Mouse (Mus musculus) hindbrain, embryonic 16.5 days (tissue): ENCODE measurements at regions not wholly inside any gene's neighbourhood (a gene's known extent, or its start where the extent isn't known, plus 50 kb on each side); places are given as distances from the start of the nearest gene placed in this dataset.
A peak's percentile ranks its signal among the peaks of the same experiment; 100 is the strongest.

Experiments used
- ATAC-seq: fragments of 200-750 bp; cut with Nextera tagmentation; 2 replicates; pipeline ENCODE4 v1.8.0; 2017; ENCODE audit warnings: moderate TSS enrichment, moderate library complexity
- H3K27ac ChIP-seq: fragments of 300-500 bp; sonication (generic); 2 replicates; pipeline ENCODE4 v1.5.1; 2014; ENCODE audit warnings: low read depth, mild to moderate bottlenecking, control low read depth, low read length, moderate library complexity
- H3K27me3 ChIP-seq: fragments of 300-500 bp; sonication (generic); replicated peaks from 2 replicates; pipeline ENCODE4 v1.6.1; 2014; ENCODE audit warnings: low read length; ENCODE audit not compliant: control insufficient read depth, insufficient read depth
- H3K36me3 ChIP-seq: fragments of 300-500 bp; sonication (generic); 2 replicates; pipeline ENCODE4 v1.6.1; 2014; ENCODE audit warnings: mild to moderate bottlenecking, low read length, moderate library complexity, mixed read lengths; ENCODE audit not compliant: control insufficient read depth, insufficient read depth
- H3K4me1 ChIP-seq: fragments of 300-500 bp; sonication (generic); 2 replicates; pipeline ENCODE4 v1.6.1; 2014; ENCODE audit warnings: low read depth, low read length; ENCODE audit not compliant: control insufficient read depth, insufficient read depth
- H3K4me2 ChIP-seq: fragments of 300-500 bp; sonication (generic); 2 replicates; pipeline ENCODE4 v1.6.1; 2014; ENCODE audit warnings: mild to moderate bottlenecking, low read length, control low read depth, moderate library complexity
- H3K4me3 ChIP-seq: fragments of 300-500 bp; sonication (generic); 2 replicates; pipeline ENCODE4 v1.5.1; 2014; ENCODE audit warnings: mild to moderate bottlenecking, low read length, control low read depth, moderate library complexity
- H3K9ac ChIP-seq: fragments of 300-500 bp; sonication (generic); 2 replicates; pipeline ENCODE4 v1.6.1; 2014; ENCODE audit warnings: low read depth, mild to moderate bottlenecking, control low read depth, low read length, moderate library complexity
- H3K9me3 ChIP-seq: fragments of 300-500 bp; sonication (generic); 2 replicates; pipeline ENCODE4 v1.6.1; 2014; ENCODE audit warnings: mild to moderate bottlenecking, low read length, moderate library complexity; ENCODE audit not compliant: control insufficient read depth
- WGBS: fragments of 180-500 bp; shearing (Covaris S2); extraction: QIAGEN DNeasy Blood & Tissue Kit; methylation state at CpG from one replicate; pipeline ENCODE4 v1.1.7; 2014; 5-methylcytosine and 5-hydroxymethylcytosine counted together

DNA sequence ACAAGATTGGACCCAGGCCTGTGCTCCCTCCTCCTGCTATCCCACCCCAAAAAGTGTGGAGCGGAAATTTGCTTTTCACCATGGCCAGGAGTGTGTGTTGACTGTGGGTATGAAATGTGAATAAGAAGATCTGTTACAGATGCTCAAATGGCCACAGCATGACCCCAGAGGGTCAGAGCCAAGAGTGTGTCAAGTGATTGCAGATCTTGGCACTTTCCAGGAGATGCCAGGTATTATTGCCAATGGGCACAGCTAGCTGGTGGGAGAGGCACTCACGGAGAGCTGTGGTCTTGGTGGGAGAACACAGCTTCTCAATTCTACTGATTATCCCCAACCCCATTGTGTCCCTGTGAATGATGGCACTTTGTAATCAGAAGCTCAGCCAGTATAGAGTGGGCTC lies 62.7 kb downstream of the Smim20 start:
- WGBS: 75% methylated on average over 2 of the region's 2 CpGs
- ATAC-seq: no peak
- no peaks in the 10 kb centered on the region for H3K36me3 ChIP-seq

GRCm38 (mm10) chr5:53336704-53337103 lies 69.8 kb downstream of the Smim20 start:
- no peak for ATAC-seq
- WGBS: 81% methylated on average over 6 of the region's 6 CpGs
- H3K9me3 ChIP-seq: no peaks in the 10 kb centered on the region
- H3K4me3 ChIP-seq: no peak overlapping the region
- no peak overlapping the region for H3K9ac ChIP-seq
- no peaks in the 10 kb centered on the region for H3K36me3 ChIP-seq
- no peaks in the 10 kb centered on the region for H3K4me1 ChIP-seq
- no peak overlapping the region for H3K27ac ChIP-seq
- H3K4me2 ChIP-seq: no peak overlapping the region
- no peaks in the 10 kb centered on the region for H3K27me3 ChIP-seq

More for the DNA sequence above, 62.7 kb downstream of the Smim20 start:
- Histone ChIP-seq H3K4me1 (peaks cover 3% of the 10 kb centered on the region), H3K9ac (no peak overlapping the region), H3K4me2 (no peak overlapping the region), H3K9me3 (no peaks in the 10 kb centered on the region), H3K27ac (no peak overlapping the region), H3K27me3 (no peaks in the 10 kb centered on the region; the same call in 1 of the 2 replicates), H3K4me3 (no peak overlapping the region)

- Histone ChIP-seq H3K4me2 (no peak overlapping the region), H3K9ac (no peak overlapping the region), H3K27ac (no peak overlapping the region), H3K9me3 (no peaks in the 10 kb centered on the region), H3K27me3 (no peaks in the 10 kb centered on the region), H3K4me3 (no peak overlapping the region), H3K36me3 (no peaks in the 10 kb centered on the region), H3K4me1 (no peaks in the 10 kb centered on the region)
- ATAC-seq: no peak
- WGBS: 65% methylated on average over 3 of the region's 3 CpGs
Measured at GRCm38 (mm10) chr5:53337816-53338215, 70.9 kb downstream of the Smim20 start.

- WGBS: 97% methylated on average over 8 of the region's 8 CpGs
- no peak overlapping the region for H3K4me3 ChIP-seq
- H3K36me3 ChIP-seq: no peaks in the 10 kb centered on the region
- ATAC-seq: no peak
- H3K27me3 ChIP-seq: no peaks in the 10 kb centered on the region
- no peaks in the 10 kb centered on the region for H3K9me3 ChIP-seq
- no peak overlapping the region for H3K9ac ChIP-seq
- H3K4me1 ChIP-seq: peaks cover 4% of the 10 kb centered on the region
- H3K27ac ChIP-seq: no peak overlapping the region
- H3K4me2 ChIP-seq: no peak overlapping the region
Measured at GRCm38 (mm10) chr5:53345164-53345563, 78.3 kb downstream of the Smim20 start.

DNA sequence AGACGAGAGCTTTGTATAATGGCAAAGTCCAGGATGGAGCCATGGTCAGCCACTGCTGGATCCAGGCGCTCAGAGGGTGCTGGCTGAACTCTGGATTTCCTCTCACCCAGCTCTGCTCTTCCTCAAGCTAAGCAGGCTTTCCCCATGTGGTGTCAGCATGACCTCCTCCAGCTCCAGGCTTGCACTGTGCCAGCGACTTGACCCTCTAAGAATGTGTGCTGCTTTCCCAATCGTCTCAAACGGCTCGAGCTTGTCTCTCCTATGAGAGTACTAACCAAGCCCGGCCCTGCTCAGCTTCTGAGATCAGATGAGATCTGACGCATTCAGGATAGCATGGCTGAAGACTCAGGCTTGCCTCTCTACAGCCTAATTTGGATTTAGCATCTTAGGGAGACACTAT lies 79.1 kb downstream of the Smim20 start:
- H3K9me3 ChIP-seq: no peaks in the 10 kb centered on the region
- H3K27me3 ChIP-seq: no peaks in the 10 kb centered on the region
- no peaks in the 10 kb centered on the region for H3K36me3 ChIP-seq
- peaks cover 4% of the 10 kb centered on the region for H3K4me1 ChIP-seq
- H3K4me3 ChIP-seq: no peak overlapping the region
- WGBS: 73% methylated on average over 8 of the region's 8 CpGs
- ATAC-seq: no peak
- no peak overlapping the region for H3K9ac ChIP-seq
- H3K4me2 ChIP-seq: no peak overlapping the region
- H3K27ac ChIP-seq: no peak overlapping the region

DNA sequence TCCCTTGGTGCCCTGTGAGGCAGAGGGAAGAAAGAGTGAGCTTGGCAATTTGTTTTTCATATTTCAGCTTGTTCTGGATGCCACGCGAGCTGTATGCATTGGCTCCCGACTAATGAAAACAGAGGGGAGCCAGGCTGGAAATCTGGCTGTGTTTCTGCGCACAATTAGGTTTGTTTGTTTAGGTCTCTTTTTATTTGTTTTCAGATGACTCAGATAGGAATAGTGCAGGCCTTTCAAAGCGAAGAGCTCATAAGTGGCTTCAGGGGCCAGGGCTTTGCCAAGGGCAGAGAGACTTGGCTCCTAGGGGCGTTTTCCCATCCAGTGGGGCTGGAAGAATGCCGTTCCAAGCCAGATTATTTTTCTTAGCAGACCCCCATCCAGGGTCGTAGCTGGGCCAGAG lies 79.9 kb downstream of the Smim20 start:
- no peak overlapping the region for H3K9ac ChIP-seq
- peak; percentile 42; the same call in 1 of the 2 replicates for ATAC-seq
- H3K4me3 ChIP-seq: no peak overlapping the region
- no peaks in the 10 kb centered on the region for H3K9me3 ChIP-seq
- no peak overlapping the region for H3K4me2 ChIP-seq
- H3K4me1 ChIP-seq: peaks cover 4% of the 10 kb centered on the region
- WGBS: 56% methylated on average over 8 of the region's 8 CpGs
- no peaks in the 10 kb centered on the region for H3K36me3 ChIP-seq
- H3K27ac ChIP-seq: no peak overlapping the region
- H3K27me3 ChIP-seq: no peaks in the 10 kb centered on the region

- no peak overlapping the region for H3K4me3 ChIP-seq
- no peaks in the 10 kb centered on the region for H3K9me3 ChIP-seq
- no peak overlapping the region for H3K27ac ChIP-seq
- ATAC-seq: no peak
- H3K9ac ChIP-seq: no peak overlapping the region
- no peaks in the 10 kb centered on the region for H3K36me3 ChIP-seq
- 48% methylated on average over 4 of the region's 4 CpGs for WGBS
- no peaks in the 10 kb centered on the region for H3K4me1 ChIP-seq
- H3K27me3 ChIP-seq: no peaks in the 10 kb centered on the region
- no peak overlapping the region for H3K4me2 ChIP-seq
Measured at GRCm38 (mm10) chr5:53352852-53353251, 86.0 kb downstream of the Smim20 start.

DNA sequence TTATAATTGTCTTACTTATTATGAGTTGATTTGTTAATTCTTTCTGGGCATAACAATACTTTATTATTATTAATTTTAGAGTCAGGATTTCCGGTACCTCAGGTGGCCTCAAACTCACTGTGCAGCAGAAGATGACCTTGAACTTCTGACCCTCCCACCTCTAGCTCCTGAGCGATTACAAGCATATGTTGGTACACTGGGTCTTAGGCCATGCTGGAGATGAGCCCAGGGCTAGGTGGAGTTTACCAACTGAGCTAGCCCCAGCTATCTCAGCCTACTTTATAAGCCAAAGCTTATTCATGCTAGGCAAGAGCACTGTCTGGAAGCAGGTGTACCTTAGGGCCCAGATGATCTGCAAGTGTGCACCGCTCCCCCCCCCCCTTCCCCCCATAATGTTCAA lies 87.4 kb downstream of the Smim20 start:
- H3K4me1 ChIP-seq: no peaks in the 10 kb centered on the region
- ATAC-seq: no peak
- no peak overlapping the region for H3K4me3 ChIP-seq
- WGBS: 96% methylated on average over 3 of the region's 3 CpGs
- H3K27ac ChIP-seq: no peak overlapping the region
- no peak overlapping the region for H3K9ac ChIP-seq
- H3K36me3 ChIP-seq: no peaks in the 10 kb centered on the region
- no peaks in the 10 kb centered on the region for H3K27me3 ChIP-seq
- H3K9me3 ChIP-seq: no peaks in the 10 kb centered on the region
- no peak overlapping the region for H3K4me2 ChIP-seq

- 0% methylated on average over 6 of the region's 6 CpGs for WGBS
- Histone ChIP-seq H3K27ac (no peak overlapping the region), H3K4me3 (no peak overlapping the region), H3K36me3 (no peaks in the 10 kb centered on the region), H3K9ac (no peak overlapping the region), H3K9me3 (no peaks in the 10 kb centered on the region), H3K4me1 (no peaks in the 10 kb centered on the region), H3K27me3 (no peaks in the 10 kb centered on the region; the same call in 1 of the 2 replicates), H3K4me2 (peak overlapping the region; percentile 40; the same call in 1 of the 2 replicates)
- ATAC-seq: peak; percentile 93
Measured at GRCm38 (mm10) chr5:53355069-53355468, 88.2 kb downstream of the Smim20 start.

GRCm38 (mm10) chr5:53357086-53357608 lies 90.3 kb downstream of the Smim20 start:
- Histone ChIP-seq H3K27ac (no peak overlapping the region), H3K36me3 (no peaks in the 10 kb centered on the region), H3K4me2 (no peak overlapping the region), H3K9me3 (no peaks in the 10 kb centered on the region), H3K4me3 (no peak overlapping the region), H3K4me1 (no peaks in the 10 kb centered on the region), H3K9ac (no peak overlapping the region), H3K27me3 (no peaks in the 10 kb centered on the region; the same call in 1 of the 2 replicates)
- 62% methylated on average over 7 of the region's 7 CpGs for WGBS
- no peak for ATAC-seq
